Mouse (Mus musculus): ENCODE results near the gene Grwd1.

Gene Grwd1

DNA sequence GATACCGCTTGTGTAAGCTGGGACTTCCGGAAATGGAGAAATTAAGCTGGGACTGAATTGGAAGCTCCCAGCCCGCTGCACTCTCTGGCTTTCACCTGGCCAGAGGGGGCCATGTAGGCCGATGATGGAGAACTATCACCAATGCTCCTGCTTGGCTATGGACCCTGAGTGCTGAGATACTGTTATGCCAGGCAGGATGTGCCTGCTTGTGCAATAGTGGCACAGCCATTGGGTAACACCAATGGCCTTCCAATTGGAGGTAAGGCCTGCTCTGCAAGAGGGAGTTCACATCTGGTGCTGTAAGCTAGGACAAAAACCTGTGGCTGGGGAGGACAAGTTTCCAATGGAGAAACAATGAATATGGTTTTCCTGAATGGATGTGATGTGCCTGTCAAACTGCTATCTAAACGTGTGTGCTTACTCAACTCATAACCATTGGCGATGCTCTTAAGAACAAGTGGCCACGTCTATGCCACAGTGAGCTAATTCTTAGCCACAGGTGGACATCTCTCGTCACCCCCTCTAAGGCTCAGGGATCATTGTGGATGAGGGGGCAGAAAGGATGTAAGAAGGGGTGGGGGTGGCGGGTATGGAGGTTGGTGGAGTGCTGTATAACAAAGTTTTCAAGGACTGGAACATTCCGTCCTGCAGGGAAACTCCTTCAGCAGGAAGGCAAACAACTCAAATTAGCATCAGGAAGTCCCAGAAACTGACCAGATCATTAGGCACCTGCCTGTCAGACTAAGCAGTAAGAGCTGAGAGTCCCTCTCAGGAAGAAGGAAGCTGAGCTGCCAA, 12.4 kb upstream of the Grwd1 start:
- in situ Hi-C loops (cut with MboI, MseI) = no loop called here

DNA sequence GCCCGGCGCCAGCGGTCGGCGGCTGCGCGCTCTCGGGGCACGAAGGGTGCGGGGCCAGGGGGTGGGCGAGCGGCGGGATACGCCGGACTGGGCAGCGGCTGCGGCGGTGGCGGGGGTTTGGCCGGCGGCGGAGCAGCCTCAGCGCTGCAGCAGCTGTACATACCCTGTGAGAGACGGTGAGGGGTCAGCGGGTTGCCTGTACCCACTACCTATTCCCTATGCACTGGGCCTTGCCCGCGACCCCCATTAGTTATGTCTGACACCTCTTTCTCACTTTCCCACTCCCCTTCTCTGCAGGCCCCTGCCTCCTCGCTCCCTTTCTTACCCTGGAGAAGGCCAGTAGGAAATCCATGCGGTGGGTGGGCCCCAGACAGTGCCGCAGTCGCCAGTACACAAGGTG, 3.2 kb upstream of the Grwd1 start:
- in situ Hi-C loops (cut with MboI, MseI) = no loop called here

DNA sequence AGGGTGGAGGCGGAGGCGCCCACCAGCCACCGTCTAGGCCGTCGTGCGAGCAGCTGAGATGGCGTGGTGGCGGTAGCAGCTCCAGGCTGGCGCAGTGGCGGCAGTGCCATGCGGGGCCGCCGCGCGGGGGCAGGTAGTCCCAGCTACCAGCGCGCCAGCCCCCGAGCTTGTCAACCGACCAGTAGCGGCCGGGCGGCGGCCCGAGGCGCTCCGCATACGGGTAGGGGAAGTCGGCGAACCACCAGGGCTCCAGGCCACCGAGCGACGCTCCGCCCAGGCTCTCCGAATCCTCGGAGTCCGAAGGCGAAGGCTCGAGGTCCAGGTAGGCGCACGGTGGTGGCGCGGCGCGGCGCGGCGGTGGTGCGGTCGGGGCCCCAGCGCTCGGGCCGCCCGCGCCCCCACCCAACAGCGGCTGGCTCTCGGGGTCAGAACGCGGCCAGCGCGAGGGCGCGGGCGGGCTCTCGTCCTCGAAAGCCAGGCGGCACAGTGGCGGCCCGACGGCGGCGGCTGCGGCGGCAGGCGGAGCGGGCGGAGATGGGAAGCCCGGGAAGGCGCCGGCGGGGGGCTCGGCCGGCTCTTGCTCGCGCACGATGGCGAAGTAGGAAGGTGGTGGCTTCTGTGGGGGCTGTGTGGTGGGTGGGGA, 2.5 kb upstream of the Grwd1 start:
- in situ Hi-C loops (cut with MboI, MseI) = no loop called here

DNA sequence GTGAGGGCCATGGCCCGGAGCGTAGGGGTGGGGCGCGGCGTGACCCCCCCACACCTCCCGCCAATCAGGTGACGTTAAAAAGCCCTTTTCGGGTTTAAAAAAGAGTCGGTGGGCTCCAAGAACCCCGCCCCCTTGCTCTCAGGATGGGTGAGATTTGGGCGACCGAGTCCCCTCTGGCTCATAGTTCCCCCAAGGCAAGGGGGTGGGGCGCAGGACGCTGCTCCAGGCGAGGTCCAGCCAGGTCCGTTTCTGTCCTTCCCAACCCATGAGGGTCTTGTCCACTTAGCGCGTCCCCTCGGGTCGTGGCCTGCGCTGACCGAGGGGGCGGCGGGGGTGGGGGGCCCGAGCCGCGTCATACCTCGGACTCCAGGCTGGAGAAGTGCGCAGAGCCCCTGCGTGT, 1.7 kb upstream of the Grwd1 start:
- in situ Hi-C loops (cut with MboI, MseI) = no loop called here

DNA sequence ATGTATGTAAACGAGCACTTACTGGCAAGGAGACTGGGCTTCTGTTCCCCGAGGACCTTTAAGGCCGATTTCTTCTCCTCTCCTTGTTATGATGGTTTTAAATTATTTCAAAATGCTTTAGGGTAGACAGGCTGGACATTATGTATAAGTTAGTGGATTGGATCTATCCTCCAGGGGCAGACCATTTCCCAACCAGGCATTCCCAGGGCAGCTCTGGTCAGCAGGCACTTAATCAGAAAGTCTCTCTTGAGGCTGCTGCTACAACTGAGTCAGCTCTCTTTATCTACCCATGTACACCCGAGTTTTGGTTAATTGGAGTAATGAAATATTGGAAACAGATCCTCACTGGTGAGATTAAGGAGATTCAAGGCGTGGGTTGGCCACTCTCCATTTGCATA, 383 bp upstream of the Grwd1 start:
- in situ Hi-C loops (cut with MboI, MseI) = no loop called here

DNA sequence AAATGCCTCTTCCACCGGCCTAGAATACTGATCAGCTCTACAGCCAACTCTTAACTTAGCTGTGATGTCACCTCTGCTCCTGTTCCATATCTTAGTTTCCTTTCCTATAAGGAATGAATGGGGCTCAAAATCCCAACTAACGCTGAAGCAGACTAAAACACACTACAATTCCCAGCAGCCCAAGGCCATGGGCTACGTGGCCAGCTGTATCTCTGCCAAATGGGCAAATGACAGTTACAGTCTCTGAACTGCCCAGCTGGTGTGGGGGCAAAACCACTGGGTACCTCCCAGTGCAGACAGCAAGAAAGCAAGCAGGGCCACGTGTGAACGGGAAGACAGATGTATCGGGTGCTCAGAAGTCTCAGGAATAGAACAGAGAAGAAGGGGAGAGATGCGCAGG, 4.1 kb downstream of the Grwd1 start:
- in situ Hi-C loops (cut with MboI, MseI) = no loop called here

DNA sequence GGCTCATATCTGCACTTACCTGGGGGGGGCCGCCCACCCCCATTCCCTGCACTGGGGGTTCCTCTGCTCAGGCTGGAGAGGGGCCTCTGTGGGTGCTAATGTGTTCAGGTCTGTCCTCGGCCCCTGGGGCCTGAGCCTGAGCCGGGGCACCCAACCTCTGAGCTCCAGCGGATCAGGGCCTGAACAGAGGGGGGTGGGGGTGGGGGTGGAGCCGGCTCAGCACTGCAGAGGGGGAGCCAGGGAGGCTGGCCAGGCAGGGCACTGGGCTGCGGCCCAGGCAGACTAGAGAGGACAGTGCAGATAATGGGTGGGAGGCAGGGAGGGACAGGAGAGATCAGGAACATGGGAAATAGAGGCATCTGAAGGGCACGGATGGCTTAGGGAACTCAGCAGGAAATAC, 6.1 kb downstream of the Grwd1 start, which contains the start of gene Kcnj14:
TSS of gene Kcnj14 (minus strand) at position 185 of the 400 bp plus-strand sequence.
- in situ Hi-C loops (cut with MboI, MseI) = no loop called here

DNA sequence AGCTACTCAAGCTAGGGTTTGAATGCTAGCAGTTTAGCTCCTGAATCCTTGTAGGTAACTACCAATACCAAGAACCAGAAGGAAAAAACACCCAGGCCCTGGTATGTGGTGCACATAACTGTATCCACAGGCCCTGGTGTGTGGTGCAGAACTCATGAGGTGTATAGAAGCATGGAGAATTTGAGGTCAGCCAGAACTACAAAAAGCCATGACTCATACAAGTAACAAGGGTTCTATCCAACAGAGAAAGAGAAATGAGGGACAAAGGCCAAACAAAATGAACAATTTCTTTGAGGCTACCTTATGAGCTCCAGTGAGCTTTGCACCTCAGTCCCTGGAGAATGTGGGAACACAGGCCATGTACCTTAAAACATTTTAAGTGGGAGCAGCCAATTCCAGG, 9.8 kb downstream of the Grwd1 start:
- in situ Hi-C loops (cut with MboI, MseI) = no loop called here

DNA sequence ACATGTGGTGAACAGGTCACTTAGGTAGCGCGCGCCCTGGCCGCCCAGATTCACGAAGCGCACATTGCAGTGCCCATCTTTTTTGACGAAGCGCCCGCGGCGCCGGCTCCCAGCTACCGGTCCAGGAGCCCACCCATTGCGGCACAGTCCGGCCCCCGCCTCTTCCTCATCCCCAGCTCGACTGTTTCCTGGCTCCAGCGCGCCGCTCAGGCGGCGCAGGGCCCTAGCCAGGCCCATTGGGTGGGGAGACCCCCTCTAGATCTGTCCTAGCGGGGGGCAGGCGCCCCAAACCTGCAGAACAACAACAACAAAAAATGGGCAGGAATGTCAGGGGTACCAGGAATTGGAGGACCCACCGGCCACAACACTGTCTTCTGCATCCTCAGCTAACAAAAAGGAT, 10.9 kb downstream of the Grwd1 start:
- in situ Hi-C loops (cut with MboI, MseI) = no loop called here

DNA sequence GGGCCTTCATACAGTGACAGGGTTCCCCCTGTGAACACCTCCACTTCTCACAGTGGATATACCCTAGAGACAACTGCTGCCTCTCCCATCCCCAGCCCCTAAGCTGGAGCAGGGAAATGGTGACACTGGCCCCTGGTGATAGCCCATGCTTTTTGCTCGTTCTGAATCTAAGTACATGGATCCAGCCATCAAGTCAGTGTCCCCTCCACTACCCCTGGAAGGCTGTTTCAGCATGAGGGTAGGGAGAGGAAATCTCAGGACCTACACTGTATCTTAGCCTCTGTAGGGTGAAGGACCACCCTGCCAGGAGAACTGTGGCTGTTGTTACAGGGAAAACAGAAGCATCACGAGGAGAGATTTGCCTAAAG, 14.8 kb downstream of the Grwd1 start:
- in situ Hi-C loops (cut with MboI, MseI) = no loop called here

DNA sequence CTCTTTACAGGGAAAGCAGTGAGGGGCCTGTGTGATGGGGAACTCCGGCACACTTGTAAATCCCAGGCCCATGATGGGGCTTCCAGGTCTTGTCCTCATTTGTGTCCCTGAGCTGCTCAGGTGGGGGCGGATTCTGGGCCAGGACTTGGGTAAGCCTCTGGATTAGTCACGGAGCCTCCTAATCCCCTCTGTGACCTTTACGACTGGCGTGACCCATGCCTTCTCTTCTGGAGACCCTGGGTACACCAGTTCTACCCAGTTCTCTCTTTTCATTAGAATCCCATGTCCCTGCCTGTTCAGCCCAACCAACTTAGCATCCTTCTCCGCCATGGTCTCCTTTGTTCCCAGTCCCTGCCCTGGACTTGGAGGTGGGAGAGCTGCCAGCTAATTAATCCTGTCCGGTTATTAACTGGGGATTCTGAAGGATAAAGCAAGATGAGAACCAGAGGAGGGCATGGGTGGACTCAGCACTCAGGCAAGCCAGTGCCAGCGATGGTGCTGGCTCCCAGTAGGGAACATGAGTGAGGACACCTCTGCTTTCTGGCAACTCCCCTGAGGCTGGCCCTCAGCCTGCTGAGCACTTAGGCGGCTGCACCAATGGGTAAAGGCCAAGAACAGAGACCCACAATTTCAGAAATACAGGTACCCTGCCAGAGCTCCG, 15.3 kb downstream of the Grwd1 start:
- in situ Hi-C loops (cut with MboI, MseI) = no loop called here

DNA sequence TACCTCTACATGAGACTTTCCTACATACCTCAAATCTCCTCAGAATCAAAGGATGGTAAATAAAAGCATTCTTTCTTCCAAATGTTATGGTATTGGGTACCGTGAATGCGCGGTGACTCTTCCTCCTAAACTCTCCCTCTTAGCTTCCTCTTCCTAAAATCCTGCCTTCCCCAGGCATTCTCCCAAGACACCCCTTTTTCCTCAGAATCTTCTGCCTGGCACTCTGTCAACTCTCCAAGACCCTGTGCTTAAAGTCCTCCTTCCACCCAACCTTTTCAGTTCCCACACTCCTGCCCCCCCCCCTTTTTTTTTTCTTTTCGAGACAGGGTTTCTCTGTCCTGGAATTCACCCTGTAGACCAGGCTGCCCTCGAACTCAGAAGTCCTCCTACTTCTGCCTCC, 15.9 kb downstream of the Grwd1 start:
- in situ Hi-C loops (cut with MboI, MseI) = no loop called here

DNA sequence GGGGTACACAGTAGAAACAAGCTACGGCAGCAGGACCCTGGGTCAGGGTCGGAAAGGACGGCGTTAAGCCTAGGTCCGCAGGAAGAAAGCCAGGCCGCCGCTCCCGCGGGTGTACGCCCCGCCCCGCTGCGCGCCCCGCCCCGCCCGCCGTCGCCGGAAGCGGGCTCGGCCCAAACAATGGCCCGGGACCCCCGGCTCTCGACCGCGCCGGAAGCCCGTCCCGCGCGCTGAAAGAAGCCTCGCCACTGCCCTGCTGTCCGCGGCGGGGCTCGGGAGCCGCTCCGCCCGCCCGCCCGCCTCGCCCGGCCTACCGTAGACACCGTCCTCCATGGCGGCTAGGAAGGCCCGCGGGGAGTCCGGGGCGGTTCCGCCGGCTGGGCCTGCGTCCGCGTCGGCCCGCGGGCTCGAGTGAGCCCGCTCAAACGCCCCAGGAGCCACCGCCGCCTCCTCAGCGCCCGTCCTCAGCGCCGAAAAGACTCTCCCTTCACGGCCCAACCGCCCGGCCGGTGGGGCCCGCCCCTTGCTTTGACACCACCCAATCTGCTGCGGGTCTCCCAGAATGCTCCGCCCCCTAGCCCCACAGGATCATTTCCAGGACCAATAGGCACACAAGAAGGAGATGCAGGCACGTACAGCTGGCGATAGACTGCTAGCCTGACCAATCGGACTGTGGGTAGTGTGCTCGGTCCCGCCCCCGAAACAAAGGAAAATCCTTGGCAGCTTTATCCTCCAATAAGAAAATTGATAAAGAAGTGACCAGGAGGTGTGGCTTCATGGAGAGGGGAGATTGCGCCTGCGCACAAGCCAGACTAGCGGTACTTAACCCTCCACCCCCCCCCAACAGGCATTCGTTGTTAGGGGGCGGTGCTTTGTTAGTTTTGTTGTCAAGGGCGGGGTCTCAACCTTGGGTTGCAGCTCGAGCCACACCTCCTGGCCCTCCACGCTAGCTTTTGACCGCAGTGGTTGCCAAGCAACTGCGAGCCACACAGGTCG, 16.7 kb downstream of the Grwd1 start, which contains the start of gene Cyth2:
TSS of gene Cyth2 (minus strand) at position 795 of the 993 bp plus-strand sequence.
- in situ Hi-C loops (cut with MboI, MseI) = no loop called here

DNA sequence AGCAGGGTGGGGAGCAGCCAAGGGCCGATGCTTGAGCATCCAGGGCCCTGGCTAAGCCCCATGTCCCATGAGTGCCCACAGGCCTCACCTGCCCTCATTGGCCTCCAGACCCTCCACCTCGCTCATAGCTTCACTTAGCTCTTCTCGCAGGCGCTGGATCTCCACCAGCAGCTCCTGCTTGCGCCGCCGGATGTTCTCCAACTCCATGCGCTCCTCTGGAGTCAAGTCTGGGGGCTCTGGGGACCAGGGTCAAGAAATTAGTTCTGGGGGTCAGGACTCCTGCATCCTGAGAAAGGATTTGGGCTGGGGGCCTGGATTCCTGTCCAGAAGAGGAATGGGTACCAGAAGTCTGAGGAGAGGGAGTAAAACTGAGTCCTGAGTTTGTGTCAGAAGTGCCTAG, 17.8 kb downstream of the Grwd1 start:
- in situ Hi-C loops (cut with MboI, MseI) = no loop called here

DNA sequence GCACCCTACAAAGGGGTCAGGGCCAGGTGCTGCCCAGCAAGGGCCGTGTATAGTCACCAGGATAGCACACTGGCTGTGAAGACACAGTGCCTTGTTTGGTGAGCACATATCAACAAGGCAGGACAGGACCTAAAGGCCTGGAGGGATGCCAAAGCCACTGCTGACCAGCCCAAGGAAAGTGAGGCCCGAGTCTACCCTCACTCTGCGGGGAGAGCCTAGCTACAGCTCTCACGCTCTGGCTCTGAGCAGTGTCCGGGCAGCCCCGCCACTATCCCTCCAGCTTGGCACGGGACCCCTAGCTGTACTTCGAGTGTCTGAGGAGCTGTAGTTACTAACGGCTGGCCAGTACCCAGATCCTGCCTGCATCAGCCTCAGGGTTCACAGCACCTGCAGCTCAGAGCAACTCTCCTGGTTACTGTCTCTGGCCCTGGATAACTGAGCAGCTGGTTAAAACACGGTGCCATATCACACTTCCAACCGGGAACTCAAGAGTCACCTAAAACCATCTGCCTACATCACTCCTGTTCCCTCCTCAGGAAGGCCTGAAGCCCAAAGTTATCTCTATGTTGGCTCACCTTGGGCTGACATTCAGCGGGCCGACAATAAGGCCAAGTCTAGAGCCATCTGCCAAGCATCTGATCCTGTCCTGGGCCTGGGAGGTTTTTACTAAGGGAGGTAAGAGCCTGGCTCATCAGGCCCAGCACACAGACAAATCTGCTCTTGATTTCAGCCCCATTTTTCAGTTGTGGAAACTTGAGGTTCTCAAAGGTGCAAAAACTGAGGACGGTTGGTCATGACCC, 21.3 kb downstream of the Grwd1 start:
- in situ Hi-C loops (cut with MboI, MseI) = no loop called here

DNA sequence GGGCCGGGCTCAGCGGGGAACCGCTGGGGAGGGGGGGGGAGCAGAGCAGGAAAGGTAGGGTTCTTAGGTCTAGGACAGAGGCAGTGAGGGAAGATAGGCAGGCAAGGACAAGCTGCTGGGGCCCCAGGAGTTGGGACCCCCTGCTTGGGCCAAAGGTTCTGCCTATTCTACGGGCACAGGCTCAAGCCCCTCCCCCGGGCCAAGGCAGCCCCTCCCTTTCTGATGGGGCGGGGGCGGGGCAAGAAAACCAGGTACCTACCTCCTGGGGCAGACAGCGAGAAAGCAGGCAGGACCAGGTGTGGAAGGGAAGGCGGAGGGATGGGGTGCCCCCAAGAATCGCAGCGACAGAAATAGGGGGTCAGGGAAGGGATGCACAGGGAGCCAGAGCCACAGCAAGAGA, 22.3 kb downstream of the Grwd1 start:
- in situ Hi-C loops (cut with MboI, MseI) = no loop called here

DNA sequence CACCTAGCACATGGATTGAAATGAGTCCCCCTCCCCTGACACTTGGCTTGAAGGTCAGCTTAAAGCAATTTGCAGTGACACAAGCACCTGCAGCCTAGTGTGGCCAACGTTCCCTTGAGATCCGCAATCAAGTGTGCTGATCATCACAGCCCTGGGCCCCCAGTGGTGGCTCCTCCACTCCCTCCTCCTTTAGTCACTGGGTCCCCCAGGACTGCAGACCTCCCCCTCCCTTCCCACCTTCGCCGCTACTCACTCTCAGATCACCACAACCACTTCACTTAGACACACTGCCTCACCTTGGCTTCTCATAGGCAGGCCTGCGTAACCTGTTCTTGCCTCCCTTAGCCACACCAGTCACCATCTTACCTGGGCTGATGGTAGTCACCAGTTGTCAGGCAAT, 24.8 kb downstream of the Grwd1 start:
- in situ Hi-C loops (cut with MboI, MseI) = no loop called here

DNA sequence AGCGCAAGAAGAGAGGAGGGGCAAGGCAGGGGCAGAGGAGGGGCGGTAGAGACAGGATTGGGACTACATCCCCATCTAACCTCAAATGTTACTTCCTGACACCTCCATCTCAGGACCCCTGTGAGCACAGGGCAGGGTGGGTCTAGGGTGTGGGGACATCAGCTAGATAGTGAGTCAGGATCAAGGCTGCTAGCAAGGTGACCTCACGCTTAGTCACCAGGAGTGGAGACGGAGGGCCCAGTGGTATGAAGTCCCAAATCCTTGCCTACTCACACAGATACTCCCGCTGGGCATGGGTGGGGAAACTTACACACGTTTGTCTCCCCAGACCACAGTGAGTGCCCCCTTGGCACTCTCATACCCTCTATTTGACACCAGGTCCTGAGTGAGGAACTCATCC, 28.2 kb downstream of the Grwd1 start:
- in situ Hi-C loops (cut with MboI, MseI) = loop anchor here (5.0 kb wide), 1 partner anchor 60 kb away; no protein-coding TSS in a partner anchor

DNA sequence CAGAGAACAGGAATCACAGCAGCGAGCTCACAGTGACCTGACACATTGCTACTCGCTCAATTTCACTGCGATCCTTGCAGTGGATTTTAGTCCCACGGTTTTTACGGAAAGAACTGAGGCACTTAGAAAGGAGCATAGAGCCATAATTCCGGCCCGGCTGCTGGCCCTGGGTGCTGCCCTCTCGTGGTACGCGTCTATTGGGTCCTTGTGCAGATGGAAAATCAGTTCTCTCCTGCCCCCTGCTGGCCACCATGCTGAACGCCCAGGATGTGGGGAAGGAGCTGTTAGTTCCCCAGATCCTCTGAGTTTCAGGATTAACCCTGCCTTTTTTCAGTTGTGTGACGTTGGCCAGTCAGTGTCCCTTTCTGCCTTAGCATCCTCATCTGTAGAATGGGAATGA, 29.4 kb downstream of the Grwd1 start:
- in situ Hi-C loops (cut with MboI, MseI) = loop anchor here (5.0 kb wide), 1 partner anchor 59 kb away; no protein-coding TSS in a partner anchor

DNA sequence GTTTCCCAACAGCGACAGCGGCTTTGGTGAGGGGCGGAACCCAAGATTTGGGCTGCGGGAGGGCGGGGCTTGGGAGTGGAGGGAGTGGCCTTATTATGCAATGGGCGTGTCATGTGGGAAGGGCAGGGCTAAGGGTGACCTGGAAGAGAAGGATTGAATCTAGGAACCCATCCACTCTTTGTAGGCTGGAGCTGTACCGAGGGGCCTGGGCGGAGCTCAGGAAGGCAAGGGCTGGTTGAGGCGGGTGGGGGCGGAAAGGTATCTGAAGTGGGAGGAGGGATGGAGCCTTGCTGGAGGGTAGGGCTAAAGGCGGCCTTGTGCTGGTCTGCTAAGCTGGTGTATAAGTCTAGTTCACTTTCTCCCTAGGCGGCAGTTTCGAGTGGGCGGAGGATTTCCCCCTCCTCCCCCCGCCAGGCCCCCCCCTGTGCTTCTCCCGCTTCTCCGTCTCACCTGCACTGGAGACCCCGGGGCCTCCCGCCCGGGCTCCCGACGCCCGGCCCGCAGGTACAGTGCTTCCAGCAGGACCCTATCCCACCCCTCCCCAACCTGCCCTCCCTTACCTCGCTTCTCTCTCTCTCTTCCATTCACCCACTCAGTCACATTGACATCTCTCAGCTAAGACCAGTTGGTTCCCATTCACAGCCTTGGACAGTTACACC, 30.1 kb downstream of the Grwd1 start:
- in situ Hi-C loops (cut with MboI, MseI) = loop anchor here (5.0 kb wide), 1 partner anchor 58 kb away; no protein-coding TSS in a partner anchor
